Mouse (Mus musculus) heart, embryonic 12.5 days (tissue): ENCODE measurements at regions not wholly inside any gene's neighbourhood (a gene's known extent, or its start where the extent isn't known, plus 50 kb on each side); places are given as distances from the start of the nearest gene placed in this dataset.

Experiments
- ATAC-seq: fragments of 200-750 bp; cut with Nextera tagmentation; 2 replicates; pipeline ENCODE4 v1.8.0; 2017; ENCODE audit warnings: moderate TSS enrichment, moderate library complexity; ENCODE audit not compliant: insufficient number of reproducible peaks, low FRiP score
- H3K27ac ChIP-seq: fragments of 300-500 bp; sonication (generic); 2 replicates; pipeline ENCODE4 v1.5.1; 2016; ENCODE audit warnings: mild to moderate bottlenecking, moderate library complexity; ENCODE audit not compliant: poor library complexity, severe bottlenecking
- H3K27me3 ChIP-seq: fragments of 300-500 bp; sonication (generic); replicated peaks from 2 replicates; pipeline ENCODE4 v1.6.1; 2016; ENCODE audit warnings: mild to moderate bottlenecking, moderate library complexity
- H3K36me3 ChIP-seq: fragments of 300-500 bp; sonication (generic); 2 replicates; pipeline ENCODE4 v1.6.1; 2016; ENCODE audit warnings: mild to moderate bottlenecking, moderate library complexity
- H3K4me1 ChIP-seq: fragments of 300-500 bp; sonication (generic); replicated peaks from 2 replicates; pipeline ENCODE4 v1.6.1; 2016; ENCODE audit warnings: mild to moderate bottlenecking
- H3K4me2 ChIP-seq: fragments of 300-500 bp; sonication (generic); 2 replicates; pipeline ENCODE4 v1.6.1; 2016; ENCODE audit warnings: mild to moderate bottlenecking, moderate library complexity
- H3K4me3 ChIP-seq: fragments of 300-500 bp; sonication (generic); 2 replicates; pipeline ENCODE4 v1.5.1; 2016; ENCODE audit warnings: mild to moderate bottlenecking
- H3K9ac ChIP-seq: fragments of 300-500 bp; sonication (generic); 2 replicates; pipeline ENCODE4 v1.6.1; 2016; ENCODE audit warnings: mild to moderate bottlenecking, moderate library complexity
- H3K9me3 ChIP-seq: fragments of 300-500 bp; sonication (generic); replicated peaks from 2 replicates; pipeline ENCODE4 v1.6.1; 2016; ENCODE audit warnings: mild to moderate bottlenecking, moderate library complexity
- WGBS: fragments of 180-500 bp; shearing (Covaris S2); methylation state at CpG from one replicate; pipeline ENCODE4 v1.1.7; 2016; 5-methylcytosine and 5-hydroxymethylcytosine counted together

DNA sequence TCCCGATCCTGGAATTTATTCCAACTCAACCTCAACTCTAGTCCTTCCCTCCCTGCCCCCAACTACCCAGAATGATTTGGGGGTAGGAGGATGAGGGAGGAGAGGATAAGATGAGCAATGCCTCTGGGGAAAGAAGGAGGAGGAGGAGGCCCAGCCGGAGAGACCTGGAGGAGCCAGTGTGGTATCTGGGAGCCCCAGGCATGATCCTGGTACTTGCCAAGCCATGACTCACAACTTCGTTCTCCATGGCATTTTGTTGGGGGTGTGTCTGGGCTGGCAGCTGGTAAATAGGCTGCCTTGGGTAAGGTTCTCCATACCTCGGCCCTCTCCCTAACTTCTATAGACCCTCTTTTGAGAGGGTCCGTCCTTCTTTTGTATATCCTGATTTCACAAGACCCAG lies 81.2 kb upstream of the Hoxc13 start:
- Histone ChIP-seq H3K4me3 (no peak overlapping the region), H3K9me3 (no peaks in the 10 kb centered on the region), H3K9ac (no peak overlapping the region), H3K4me1 (no peaks in the 10 kb centered on the region), H3K27ac (no peak overlapping the region), H3K27me3 (peaks cover 35% of the 10 kb centered on the region), H3K36me3 (no peaks in the 10 kb centered on the region), H3K4me2 (no peak overlapping the region)
- 63% methylated on average over 5 of the region's 5 CpGs for WGBS
- no peak for ATAC-seq

DNA sequence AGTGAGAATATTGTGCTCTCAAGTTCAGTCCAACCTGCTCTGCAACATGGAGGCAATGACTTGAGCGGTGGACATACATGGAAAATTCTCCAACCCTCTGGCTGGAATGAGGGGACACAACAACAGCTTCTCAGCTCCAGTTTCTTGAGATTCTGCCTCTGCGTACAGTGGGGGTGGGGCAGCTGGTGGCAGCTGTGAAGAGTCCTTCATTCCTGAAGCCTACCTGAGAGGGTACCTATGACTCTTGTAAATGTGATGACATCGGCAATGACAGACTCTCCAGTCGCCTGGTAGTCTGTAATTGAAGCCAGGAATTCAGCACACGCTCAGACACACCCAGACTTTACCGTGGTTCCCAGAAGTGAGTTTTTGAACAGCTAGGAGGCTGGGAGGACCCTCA lies 58.5 kb upstream of the Hoxc13 start:
- no peaks in the 10 kb centered on the region for H3K9me3 ChIP-seq
- H3K27me3 ChIP-seq: peaks cover 9% of the 10 kb centered on the region; the same call in 1 of the 2 replicates
- 64% methylated on average over 6 of the region's 6 CpGs for WGBS
- ATAC-seq: no peak
- no peak overlapping the region for H3K4me3 ChIP-seq
- H3K36me3 ChIP-seq: no peaks in the 10 kb centered on the region
- no peak overlapping the region for H3K9ac ChIP-seq
- H3K4me1 ChIP-seq: no peaks in the 10 kb centered on the region
- H3K4me2 ChIP-seq: no peak overlapping the region
- H3K27ac ChIP-seq: no peak overlapping the region

DNA sequence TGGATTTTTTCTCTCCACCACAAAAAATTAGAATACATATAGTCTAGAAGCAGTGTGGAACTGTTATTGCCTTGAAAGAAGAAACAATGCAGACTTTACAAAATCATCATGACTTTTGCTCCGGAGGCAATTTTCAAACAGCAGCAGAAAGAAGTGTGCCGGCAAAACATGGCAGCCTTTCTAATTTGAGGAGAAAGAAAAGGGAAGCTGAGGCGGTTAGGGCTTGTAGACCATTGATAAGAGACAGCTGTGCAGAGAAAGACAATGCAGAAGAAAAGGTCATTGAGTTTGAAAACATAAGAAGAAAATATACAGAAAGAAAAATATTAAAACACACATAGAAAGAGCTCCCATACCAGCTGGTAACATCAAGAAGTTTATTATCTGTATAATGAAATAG lies 54.1 kb upstream of the Hoxc13 start:
- Histone ChIP-seq H3K4me1 (no peaks in the 10 kb centered on the region), H3K4me3 (no peak overlapping the region)
- no peak for ATAC-seq

More for the DNA sequence above, 54.1 kb upstream of the Hoxc13 start:
- no peak overlapping the region for H3K27ac ChIP-seq
- H3K4me2 ChIP-seq: no peak overlapping the region
- no peaks in the 10 kb centered on the region for H3K9me3 ChIP-seq
- peaks cover 3% of the 10 kb centered on the region; the same call in 1 of the 2 replicates for H3K27me3 ChIP-seq
- H3K9ac ChIP-seq: no peak overlapping the region
- H3K36me3 ChIP-seq: no peaks in the 10 kb centered on the region
- WGBS: 69% methylated on average over 3 of the region's 3 CpGs
